ENCODE assay signal across 23 mouse cellular contexts in genomic region chr13:45294691-45295090, GRCm38 (mm10).
"Had no signal": no experiment of that assay in that cellular context is flagged by ENCODE, and none has a peak within 500 bp of the region (broad histone marks: within the 10 kb centered on the region; RNA-seq: fewer than 3 reads in every experiment).

No protein-coding gene starts in this region.

- H3K9ac ChIP-seq: heart, embryonic 12.5 days; hindbrain, embryonic 13.5 days; hindbrain, embryonic 15.5 days; kidney, embryonic 15.5 days; limb, embryonic 13.5 days; limb, embryonic 15.5 days; liver, embryonic 12.5 days; liver, embryonic 14.5 days had no signal

- H3K4me3 ChIP-seq: heart, embryonic 10.5 days; heart, embryonic 12.5 days; hindbrain, embryonic 13.5 days; hindbrain, embryonic 15.5 days; kidney, embryonic 15.5 days; limb, embryonic 13.5 days; limb, embryonic 15.5 days; liver, embryonic 12.5 days had no signal

- H3K4me2 ChIP-seq: heart, embryonic 12.5 days; hindbrain, embryonic 13.5 days; hindbrain, embryonic 15.5 days; kidney, embryonic 15.5 days; limb, embryonic 13.5 days; limb, embryonic 15.5 days; liver, embryonic 12.5 days had no signal

- H3K36me3 ChIP-seq: heart, embryonic 10.5 days; heart, embryonic 12.5 days; hindbrain, embryonic 13.5 days; hindbrain, embryonic 15.5 days; kidney, embryonic 15.5 days; limb, embryonic 13.5 days; limb, embryonic 15.5 days; liver, embryonic 12.5 days had no signal

- H3K27me3 ChIP-seq: heart, embryonic 12.5 days; hindbrain, embryonic 13.5 days; hindbrain, embryonic 15.5 days; kidney, embryonic 15.5 days; limb, embryonic 13.5 days; limb, embryonic 15.5 days had no signal

- DNase-seq: gastrocnemius, postnatal 14 days; gastrocnemius, postnatal 36 days; heart, adult 18-20 months; heart, postnatal 10 days; kidney, adult 11 months; kidney, adult 2 months; kidney, adult 9 months; kidney, postnatal 14 days; kidney, postnatal 36 days; layer of hippocampus, adult 9-11 months; layer of hippocampus, postnatal 36 days; left cerebral cortex, postnatal 4 days had no signal

- H3K9me3 ChIP-seq: heart, embryonic 10.5 days; heart, embryonic 12.5 days; hindbrain, embryonic 15.5 days; kidney, embryonic 15.5 days; limb, embryonic 13.5 days; limb, embryonic 15.5 days; liver, embryonic 12.5 days had no signal

- H3K27ac ChIP-seq: heart, embryonic 10.5 days; hindbrain, embryonic 13.5 days; hindbrain, embryonic 15.5 days; hindbrain, postnatal 0 days; kidney, embryonic 15.5 days; kidney, postnatal 0 days; limb, embryonic 13.5 days; limb, embryonic 15.5 days; liver, embryonic 12.5 days; liver, embryonic 14.5 days had no signal

- H3K4me1 ChIP-seq: hindbrain, embryonic 13.5 days; hindbrain, embryonic 15.5 days; kidney, embryonic 15.5 days; limb, embryonic 13.5 days; limb, embryonic 15.5 days; liver, embryonic 12.5 days had no signal
